Mouse (Mus musculus) lung, adult 2 months (tissue): ENCODE results near the gene En1. TPM values are rescaled to one million over a fixed set of nuclear protein-coding genes. Genes with fewer than 3 reads are reported as not detected.

Experiments used
- DNase-seq: peaks from one replicate; pipeline ENCODE4 v3.0.0; 2022
- H3K4me1 ChIP-seq: fragments of 200-500 bp; 2 replicates; pipeline ENCODE4 v1.6.1; 2011; ENCODE audit warnings: low read length; ENCODE audit not compliant: control insufficient read depth, insufficient read depth
- H3K4me3 ChIP-seq: fragments of 200-500 bp; replicated peaks from 2 replicates; pipeline ENCODE3; 2011; ENCODE audit warnings: low read depth, mild to moderate bottlenecking, control low read depth, low read length; ENCODE audit errors: extremely low read depth
- POLR2A ChIP-seq: fragments of 200-500 bp; IDR thresholded peaks from 2 replicates; pipeline ENCODE4 v1.6.1; 2011; ENCODE audit warnings: low read depth, mild to moderate bottlenecking, control low read depth, low read length, borderline replicate concordance; ENCODE audit errors: extremely low read depth
- WGBS: fragments of 180-500 bp; shearing (Covaris S2); methylation state at CpG from one replicate; pipeline ENCODE4 v1.1.7; 2018; 5-methylcytosine and 5-hydroxymethylcytosine counted together
- polyA plus RNA-seq: library from polyadenylated mRNA; depleted of rRNA; stranded (reverse); fragments of >200 nt; gene quantifications from 2 replicates; pipeline ENCODE4 v1.2.3, GENCODE M21; 2012; rRNA removed

The En1 gene
- polyA plus RNA-seq, 1 experiment, result not detected

DNA sequence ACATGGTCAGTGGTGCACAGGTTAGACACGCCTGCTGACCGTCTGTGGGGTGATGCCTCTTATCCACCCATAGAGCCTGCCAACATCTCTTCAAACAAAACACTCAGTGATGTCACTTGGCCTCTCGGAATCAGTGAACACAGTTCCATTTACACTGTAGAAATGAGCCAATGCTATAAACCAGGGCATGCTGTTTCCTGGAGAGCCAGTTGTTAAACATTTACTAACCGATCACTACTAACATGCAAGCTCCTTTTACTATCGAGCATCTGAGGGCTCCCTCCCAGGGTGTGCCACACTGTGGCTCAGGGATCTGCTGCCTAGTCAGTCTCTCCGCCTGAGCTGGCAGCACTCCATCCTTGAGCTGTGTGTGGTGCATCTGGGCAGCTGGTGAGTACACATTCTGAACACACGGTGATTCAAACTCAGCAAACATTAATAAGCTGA, 52.8 kb downstream of the En1 start:
- DNase-seq, result no peak
- TF ChIP-seq POLR2A, result no peak

More for the DNA sequence above, 52.8 kb downstream of the En1 start:
- WGBS, result 46% methylated on average over 7 of the region's 7 CpGs
- Histone ChIP-seq H3K4me3 (no peak overlapping the region), H3K4me1 (no peaks in the 10 kb centered on the region)

Other genes starting within 250 kb of the En1 start
- gene Marco, start 97.4 kb upstream of the En1 start, polyA plus RNA-seq, result 5.3 and 7.8 TPM in 2 replicates